Mouse (Mus musculus) kidney, adult 2 months (tissue): Measurements from ENCODE around the gene Ampd3.

Experiments used
- CTCF ChIP-seq: fragments of 200-500 bp; conservative IDR thresholded peaks from 2 replicates; pipeline ENCODE4 v1.5.1; 2011; ENCODE audit warnings: low read depth, mild to moderate bottlenecking, control low read depth, low read length, moderate library complexity, mixed read lengths; ENCODE audit not compliant: insufficient read depth, insufficient read length
- POLR2A ChIP-seq: fragments of 200-500 bp; IDR thresholded peaks from one replicate; pipeline ENCODE4 v1.6.1; 2011; ENCODE audit warnings: low read depth, low read length, control low read depth

GRCm38 (mm10) chr7:110792201-110792600, 24.2 kb downstream of the Ampd3 start:
- TF ChIP-seq CTCF (no peak), POLR2A (no peak)
